Mouse (Mus musculus): Measurements from ENCODE around the gene Hspa12a. TPM values are rescaled to one million over a fixed set of nuclear protein-coding genes. Genes with fewer than 3 reads are reported as not detected.

Hspa12a gene
- polyA plus RNA-seq, 1 experiment from 2014 or later, result 5.1 TPM

DNA sequence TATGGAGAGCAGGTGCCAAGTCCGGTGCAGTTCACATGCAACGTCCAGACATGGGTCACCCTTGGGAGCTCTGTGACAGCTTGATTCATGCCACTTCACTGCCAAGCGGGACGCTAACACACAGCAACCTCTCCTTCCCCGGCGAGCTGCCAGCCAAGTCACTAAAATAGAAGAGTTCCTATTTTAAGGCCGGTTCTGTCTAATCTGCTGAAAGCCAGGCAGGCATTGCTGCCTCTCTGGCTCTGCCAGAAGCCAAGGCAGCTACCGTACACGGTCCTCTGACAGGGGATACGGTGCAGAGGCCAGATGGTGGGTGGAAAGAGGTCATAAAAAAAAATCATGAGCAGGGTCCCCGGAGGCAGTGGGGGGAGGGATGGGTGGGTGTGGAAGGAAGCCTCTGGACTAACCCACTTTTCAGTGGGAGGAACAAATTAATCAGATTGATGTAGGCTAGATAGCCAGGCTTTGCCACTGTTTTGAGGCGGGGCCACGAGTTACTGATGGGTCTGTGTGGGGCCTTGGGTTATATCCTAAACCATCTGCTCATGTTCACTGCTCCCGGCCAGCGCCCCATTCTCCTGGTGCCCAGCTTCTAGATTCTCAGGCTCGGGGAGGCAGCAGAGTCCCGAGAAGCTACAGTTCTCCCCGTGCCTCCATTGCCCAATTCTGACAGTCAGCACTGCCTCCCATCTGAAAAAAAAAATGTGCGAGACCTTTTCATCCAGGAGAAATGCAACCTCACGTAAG lies 120.8 kb downstream of the Hspa12a start:
- WGBS, result 85% methylated on average over 20 of the region's 20 CpGs
- H3K9me3 ChIP-seq (replicated peaks; ENCODE audit: control insufficient read depth, low read length), result no peaks in the 10 kb centered on the region
- no peaks in the 10 kb centered on the region for H3K27me3 ChIP-seq (ENCODE audit: control insufficient read depth, insufficient read depth, low read length)
- H3K9ac ChIP-seq (replicated peaks; ENCODE audit: low read length), result no peak overlapping the region
- no peak overlapping the region for H3K4me3 ChIP-seq (ENCODE audit: low read depth, low read length)
- ATAC-seq (replicated peaks; ENCODE audit: insufficient number of reproducible peaks, low FRiP score, low TSS enrichment, low read depth) (no peak), DNase-seq (ENCODE audit: low spot score) (no peak)
- H3K27ac ChIP-seq (replicated peaks; ENCODE audit: low read depth, low read length), result no peak overlapping the region
- no peak overlapping the region for H3K4me2 ChIP-seq (ENCODE audit: low read depth, low read length)
- no peaks in the 10 kb centered on the region for H3K4me1 ChIP-seq (ENCODE audit: control insufficient read depth, insufficient read depth, low read length)
- no peaks in the 10 kb centered on the region for H3K36me3 ChIP-seq (replicated peaks; ENCODE audit: control insufficient read depth, insufficient read depth, low read depth, low read length)

- DNase-seq (ENCODE audit: low spot score), result no peak
- no peak for ATAC-seq (replicated peaks; ENCODE audit: insufficient number of reproducible peaks, low FRiP score, low TSS enrichment, low read depth)
- no peaks in the 10 kb centered on the region for H3K36me3 ChIP-seq (replicated peaks; ENCODE audit: control insufficient read depth, insufficient read depth, low read depth, low read length)
- H3K9ac ChIP-seq (replicated peaks; ENCODE audit: low read length), result no peak overlapping the region
- H3K4me1 ChIP-seq (ENCODE audit: control insufficient read depth, insufficient read depth, low read length), result no peaks in the 10 kb centered on the region
- no peak overlapping the region for H3K27ac ChIP-seq (replicated peaks; ENCODE audit: low read depth, low read length)
- WGBS, result 84% methylated on average over 14 of the region's 14 CpGs
- no peaks in the 10 kb centered on the region for H3K9me3 ChIP-seq (replicated peaks; ENCODE audit: control insufficient read depth, low read length)
- H3K4me3 ChIP-seq (ENCODE audit: low read depth, low read length), result no peak overlapping the region
- H3K27me3 ChIP-seq (ENCODE audit: control insufficient read depth, insufficient read depth, low read length), result no peaks in the 10 kb centered on the region
- H3K4me2 ChIP-seq (ENCODE audit: low read depth, low read length), result no peak overlapping the region
These were observed 124.7 kb downstream of the Hspa12a start for GRCm38 (mm10) chr19:58818571-58819415.

- ATAC-seq (replicated peaks; ENCODE audit: insufficient number of reproducible peaks, low FRiP score, low TSS enrichment, low read depth) (no peak), DNase-seq (ENCODE audit: low spot score) (no peak)
- H3K9ac ChIP-seq (replicated peaks; ENCODE audit: low read length), result no peak overlapping the region
- 90% methylated on average over 11 of the region's 11 CpGs for WGBS
- H3K4me1 ChIP-seq (ENCODE audit: control insufficient read depth, insufficient read depth, low read length), result no peaks in the 10 kb centered on the region
- no peaks in the 10 kb centered on the region for H3K36me3 ChIP-seq (replicated peaks; ENCODE audit: control insufficient read depth, insufficient read depth, low read depth, low read length)
- no peaks in the 10 kb centered on the region for H3K9me3 ChIP-seq (replicated peaks; ENCODE audit: control insufficient read depth, low read length)
- no peaks in the 10 kb centered on the region for H3K27me3 ChIP-seq (ENCODE audit: control insufficient read depth, insufficient read depth, low read length)
- H3K27ac ChIP-seq (replicated peaks; ENCODE audit: low read depth, low read length), result no peak overlapping the region
- H3K4me3 ChIP-seq (ENCODE audit: low read depth, low read length), result no peak overlapping the region
- H3K4me2 ChIP-seq (ENCODE audit: low read depth, low read length), result no peak overlapping the region
These were observed 126.1 kb downstream of the Hspa12a start for GRCm38 (mm10) chr19:58817398-58817797.

DNA sequence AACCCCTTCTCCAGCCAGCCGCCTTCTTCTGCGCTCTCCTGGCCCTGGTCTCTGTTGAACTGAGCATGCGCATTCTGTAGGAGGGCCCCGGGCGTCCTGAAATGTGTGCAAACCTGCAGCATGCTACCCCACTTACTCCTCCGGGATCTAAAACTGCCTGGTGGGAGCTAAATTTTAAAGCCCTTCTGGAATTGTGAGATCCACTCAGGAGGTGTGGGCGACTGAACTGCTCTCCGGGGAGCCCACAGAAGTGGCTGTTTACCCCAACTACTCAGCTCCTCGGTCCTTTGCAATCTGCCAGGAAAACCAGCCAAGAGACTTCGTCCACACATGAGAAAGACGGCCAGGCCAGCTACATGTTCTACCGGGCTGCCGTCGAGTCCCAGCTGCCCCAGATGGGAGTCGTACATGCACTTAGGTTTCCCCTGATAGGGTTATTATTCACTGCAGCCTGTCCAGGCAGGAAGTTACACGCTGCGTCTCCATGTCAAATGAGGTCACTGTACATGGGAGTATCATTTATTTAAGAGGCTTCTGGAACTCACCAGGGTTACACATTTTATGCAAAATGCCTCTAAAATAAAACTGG lies 126.9 kb downstream of the Hspa12a start:
- Histone ChIP-seq H3K4me3 (ENCODE audit: low read depth, low read length) (no peak overlapping the region), H3K9me3 (replicated peaks; ENCODE audit: control insufficient read depth, low read length) (no peaks in the 10 kb centered on the region), H3K27ac (replicated peaks; ENCODE audit: low read depth, low read length) (no peak overlapping the region), H3K27me3 (ENCODE audit: control insufficient read depth, insufficient read depth, low read length) (no peaks in the 10 kb centered on the region), H3K4me2 (ENCODE audit: low read depth, low read length) (no peak overlapping the region), H3K36me3 (replicated peaks; ENCODE audit: control insufficient read depth, insufficient read depth, low read depth, low read length) (no peaks in the 10 kb centered on the region), H3K4me1 (ENCODE audit: control insufficient read depth, insufficient read depth, low read length) (no peaks in the 10 kb centered on the region), H3K9ac (replicated peaks; ENCODE audit: low read length) (no peak overlapping the region)
- 76% methylated on average over 17 of the region's 17 CpGs for WGBS
- DNase-seq (ENCODE audit: low spot score), result no peak
- no peak for ATAC-seq (replicated peaks; ENCODE audit: insufficient number of reproducible peaks, low FRiP score, low TSS enrichment, low read depth)

DNA sequence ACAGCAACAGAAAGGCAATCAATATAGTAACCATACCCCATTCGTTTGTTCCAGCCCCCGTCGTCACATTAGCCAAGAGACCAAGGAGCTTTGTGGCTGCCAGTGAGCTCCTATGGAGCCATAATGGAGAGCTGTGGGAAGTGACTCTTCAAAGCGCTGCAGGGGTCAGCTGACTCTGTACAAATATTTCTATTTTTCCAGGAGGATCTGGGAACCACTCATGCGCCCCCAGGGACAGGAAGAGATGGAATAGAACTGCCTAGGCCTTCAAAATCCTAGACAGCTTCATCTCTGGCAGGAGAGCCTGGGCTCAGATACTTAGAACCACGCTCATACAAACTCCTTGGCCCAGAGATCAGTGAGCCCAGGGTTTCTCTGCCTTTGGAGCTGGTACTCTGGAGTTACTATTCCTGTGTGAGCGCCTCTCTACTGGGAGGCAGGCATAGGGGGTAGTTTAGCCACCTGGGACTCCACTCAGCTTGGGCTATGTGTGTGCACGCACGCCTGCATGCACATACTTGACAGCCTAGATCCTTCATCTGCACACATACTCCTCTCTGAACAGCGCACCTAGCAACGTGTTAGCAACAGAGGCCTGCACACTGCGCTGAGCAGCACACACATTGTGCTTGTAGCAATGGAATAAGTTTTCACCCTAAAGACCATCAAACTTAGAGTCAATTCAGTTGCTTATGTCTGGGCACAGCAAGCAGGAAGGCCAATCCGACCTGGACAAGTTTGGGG lies 128.1 kb downstream of the Hspa12a start:
- Histone ChIP-seq H3K9ac (replicated peaks; ENCODE audit: low read length) (no peak overlapping the region), H3K36me3 (replicated peaks; ENCODE audit: control insufficient read depth, insufficient read depth, low read depth, low read length) (no peaks in the 10 kb centered on the region), H3K4me3 (ENCODE audit: low read depth, low read length) (no peak overlapping the region), H3K27me3 (ENCODE audit: control insufficient read depth, insufficient read depth, low read length) (no peaks in the 10 kb centered on the region), H3K4me2 (ENCODE audit: low read depth, low read length) (no peak overlapping the region), H3K9me3 (replicated peaks; ENCODE audit: control insufficient read depth, low read length) (no peaks in the 10 kb centered on the region), H3K4me1 (ENCODE audit: control insufficient read depth, insufficient read depth, low read length) (no peaks in the 10 kb centered on the region), H3K27ac (replicated peaks; ENCODE audit: low read depth, low read length) (no peak overlapping the region)
- 84% methylated on average over 13 of the region's 13 CpGs for WGBS
- DNase-seq (ENCODE audit: low spot score), result no peak
- ATAC-seq (replicated peaks; ENCODE audit: insufficient number of reproducible peaks, low FRiP score, low TSS enrichment, low read depth), result no peak

- no peak overlapping the region for H3K4me2 ChIP-seq (ENCODE audit: low read depth, low read length)
- WGBS, result 81% methylated on average over 5 of the region's 5 CpGs
- no peaks in the 10 kb centered on the region for H3K4me1 ChIP-seq (ENCODE audit: control insufficient read depth, insufficient read depth, low read length)
- H3K27me3 ChIP-seq (ENCODE audit: control insufficient read depth, insufficient read depth, low read length), result no peaks in the 10 kb centered on the region
- H3K36me3 ChIP-seq (replicated peaks; ENCODE audit: control insufficient read depth, insufficient read depth, low read depth, low read length), result no peaks in the 10 kb centered on the region
- no peak overlapping the region for H3K4me3 ChIP-seq (ENCODE audit: low read depth, low read length)
- no peak overlapping the region for H3K9ac ChIP-seq (replicated peaks; ENCODE audit: low read length)
- no peaks in the 10 kb centered on the region for H3K9me3 ChIP-seq (replicated peaks; ENCODE audit: control insufficient read depth, low read length)
- H3K27ac ChIP-seq (replicated peaks; ENCODE audit: low read depth, low read length), result no peak overlapping the region
- no peak for DNase-seq (ENCODE audit: low spot score)
- no peak for ATAC-seq (replicated peaks; ENCODE audit: insufficient number of reproducible peaks, low FRiP score, low TSS enrichment, low read depth)
These were observed 132.9 kb downstream of the Hspa12a start for GRCm38 (mm10) chr19:58810536-58810935.

DNA sequence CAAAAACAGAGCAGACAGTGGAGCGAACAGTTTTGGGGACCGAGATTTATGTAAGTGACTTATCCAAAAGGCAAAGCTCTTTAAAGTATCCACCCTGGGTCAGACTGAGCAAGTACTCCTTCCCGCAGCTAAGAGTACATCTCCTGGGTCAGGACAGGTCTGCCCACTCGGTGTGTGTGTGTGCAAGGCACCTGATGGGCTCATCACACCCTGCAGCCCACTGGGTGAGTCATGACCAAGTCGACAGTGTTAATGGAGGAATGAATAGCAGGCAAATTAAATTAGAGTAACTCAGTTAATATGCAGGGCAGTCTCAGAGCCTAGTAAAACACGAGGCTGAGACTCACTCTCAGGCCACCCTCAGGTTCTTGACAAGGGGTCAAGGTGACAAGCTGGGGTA lies 134.6 kb downstream of the Hspa12a start:
- no peak overlapping the region for H3K4me3 ChIP-seq (ENCODE audit: low read depth, low read length)
- H3K27ac ChIP-seq (replicated peaks; ENCODE audit: low read depth, low read length), result no peak overlapping the region
- ATAC-seq (replicated peaks; ENCODE audit: insufficient number of reproducible peaks, low FRiP score, low TSS enrichment, low read depth) (no peak), DNase-seq (ENCODE audit: low spot score) (no peak)
- H3K27me3 ChIP-seq (ENCODE audit: control insufficient read depth, insufficient read depth, low read length), result no peaks in the 10 kb centered on the region
- no peaks in the 10 kb centered on the region for H3K9me3 ChIP-seq (replicated peaks; ENCODE audit: control insufficient read depth, low read length)
- 76% methylated on average over 6 of the region's 6 CpGs for WGBS
- no peaks in the 10 kb centered on the region for H3K4me1 ChIP-seq (ENCODE audit: control insufficient read depth, insufficient read depth, low read length)
- no peaks in the 10 kb centered on the region for H3K36me3 ChIP-seq (replicated peaks; ENCODE audit: control insufficient read depth, insufficient read depth, low read depth, low read length)
- no peak overlapping the region for H3K9ac ChIP-seq (replicated peaks; ENCODE audit: low read length)
- no peak overlapping the region for H3K4me2 ChIP-seq (ENCODE audit: low read depth, low read length)
